ENCODE assay signal across 13 mouse cellular contexts in genomic region chr16:22733772-22734528, GRCm38 (mm10).
DNase-seq lines count a peak whose midpoint lies in the region; ATAC-seq lines count a peak whose summit lies in the region.
"Had no signal": no experiment of that assay in that cellular context is flagged by ENCODE, and none has a peak within 500 bp of the region (broad histone marks: within the 10 kb centered on the region; RNA-seq: fewer than 3 reads in every experiment).

No protein-coding gene starts in this region.

- no peak overlapping the region for H3K4me2 ChIP-seq in forebrain, embryonic 13.5 days

- no peak overlapping the region for H3K27ac ChIP-seq in forebrain, embryonic 13.5 days
- H3K27ac ChIP-seq in forebrain, embryonic 10.5 days: no peak overlapping the region
- H3K27ac ChIP-seq: limb, embryonic 10.5 days had no signal

- no peaks in the 10 kb centered on the region for H3K9me3 ChIP-seq in forebrain, embryonic 13.5 days (replicated peaks)
- no peaks in the 10 kb centered on the region for H3K9me3 ChIP-seq in forebrain, embryonic 10.5 days
- H3K9me3 ChIP-seq: limb, embryonic 10.5 days had no signal

- ATAC-seq in forebrain, embryonic 13.5 days: peak; percentile 36; the same call in 1 of the 2 replicates
- ATAC-seq in granulocyte monocyte progenitor cell, adult 5-6 weeks (replicated peaks; ENCODE audit: poor library complexity, severe bottlenecking): no peak

- 0 out of 2 replicates have a peak, but pooled peaks cover 4% of the 10 kb centered on the region for H3K27me3 ChIP-seq in forebrain, embryonic 13.5 days
- H3K27me3 ChIP-seq in forebrain, embryonic 10.5 days (ENCODE audit: poor library complexity, severe bottlenecking): peaks cover 64% of the 10 kb centered on the region

- no peak overlapping the region for H3K4me3 ChIP-seq in forebrain, embryonic 13.5 days
- no peak overlapping the region for H3K4me3 ChIP-seq in forebrain, embryonic 10.5 days
- H3K4me3 ChIP-seq: limb, embryonic 10.5 days; myocyte had no signal

- H3K4me1 ChIP-seq in forebrain, embryonic 13.5 days: peaks cover 9% of the 10 kb centered on the region
- peaks cover 19% of the 10 kb centered on the region for H3K4me1 ChIP-seq in forebrain, embryonic 10.5 days
- H3K4me1 ChIP-seq: limb, embryonic 10.5 days had no signal

- no peak for DNase-seq in forebrain, embryonic 10.5 days (ENCODE audit: extremely low spot score, low spot score)
- peak; percentile 33 for DNase-seq in 3T3-L1 (ENCODE audit: low read depth, low spot score)
- DNase-seq in fibroblast of lung, adult 2 months (ENCODE audit: low read depth): peak; percentile 29
- peak; percentile 11 for DNase-seq in lung, postnatal 10 days
- no peak for DNase-seq in spleen, postnatal 4 days (ENCODE audit: low spot score in 2 of 2)
- no peak for DNase-seq in layer of hippocampus, postnatal 14 days (ENCODE audit: low spot score in 2 of 2)
- DNase-seq: cerebellum, adult 11 months; kidney, adult 18-20 months; thymus, adult 2 months had no signal

- 22% methylated on average over 11 of the region's 11 CpGs for whole genome bisulfite sequencing in forebrain, embryonic 13.5 days
- WGBS in forebrain, embryonic 10.5 days: 38% methylated on average over 11 of the region's 11 CpGs

- no peaks in the 10 kb centered on the region for H3K36me3 ChIP-seq in forebrain, embryonic 13.5 days (ENCODE audit: poor library complexity, severe bottlenecking)
- H3K36me3 ChIP-seq in forebrain, embryonic 10.5 days (replicated peaks): no peaks in the 10 kb centered on the region
- H3K36me3 ChIP-seq: limb, embryonic 10.5 days had no signal

- no peak overlapping the region for H3K9ac ChIP-seq in forebrain, embryonic 13.5 days

Comparison
In these comparisons a context has a peak if more than half of its experiments do, and no peak if none do; other contexts are left out.
1. DNase-seq: peak in 3T3-L1 (single experiment), fibroblast of lung, adult 2 months (single experiment) and lung, postnatal 10 days (single experiment); none in forebrain, embryonic 10.5 days (single experiment), spleen, postnatal 4 days (0 of 2) and layer of hippocampus, postnatal 14 days (0 of 2).